Mouse (Mus musculus) heart, embryonic 14.5 days (tissue): Measurements from ENCODE around the gene Gm5737. TPM values are rescaled to one million over a fixed set of nuclear protein-coding genes. Genes with fewer than 3 reads are reported as not detected.

Experiments
- ATAC-seq: fragments of 200-750 bp; cut with Nextera tagmentation; 2 replicates; pipeline ENCODE4 v1.8.0; 2017; ENCODE audit warnings: low read depth, moderate TSS enrichment; ENCODE audit not compliant: insufficient number of reproducible peaks, insufficient read depth, low FRiP score
- H3K27ac ChIP-seq, 2 experiments: fragments of 200-500 bp in 1 of 2; fragments of 300-500 bp in 1 of 2; sonication (generic) in 1 of 2; replicated peaks in 1 of 2; 2 replicates each; pipeline ENCODE4 v1.5.1; 2012 to 2014; ENCODE audit warnings: low read depth in 2 of 2, low read length in 2 of 2, control low read depth in 1 of 2, mild to moderate bottlenecking in 1 of 2, mixed read lengths in 1 of 2; ENCODE audit not compliant: control insufficient read depth in 1 of 2, insufficient read depth in 1 of 2
- H3K27me3 ChIP-seq: fragments of 300-500 bp; sonication (generic); 2 replicates; pipeline ENCODE4 v1.6.1; 2014; ENCODE audit warnings: mild to moderate bottlenecking, low read length, control low read depth; ENCODE audit not compliant: control insufficient read depth, insufficient read depth
- H3K36me3 ChIP-seq: fragments of 300-500 bp; sonication (generic); 2 replicates; pipeline ENCODE4 v1.6.1; 2014; ENCODE audit warnings: mild to moderate bottlenecking, control low read depth, low read length, mixed read lengths; ENCODE audit not compliant: control insufficient read depth, insufficient read depth
- H3K4me1 ChIP-seq, 2 experiments: fragments of 200-500 bp in 1 of 2; fragments of 300-500 bp in 1 of 2; sonication (generic) in 1 of 2; 2 replicates each; pipeline ENCODE4 v1.6.1; 2012 to 2014; ENCODE audit warnings: low read length in 2 of 2, control low read depth in 1 of 2, mixed read lengths in 1 of 2; ENCODE audit not compliant: control insufficient read depth in 2 of 2, insufficient read depth in 2 of 2
- H3K4me2 ChIP-seq: fragments of 300-500 bp; sonication (generic); 2 replicates; pipeline ENCODE4 v1.6.1; 2014; ENCODE audit warnings: mild to moderate bottlenecking, low read length
- H3K4me3 ChIP-seq, 2 experiments: fragments of 200-500 bp in 1 of 2; fragments of 300-500 bp in 1 of 2; sonication (generic) in 1 of 2; 2 replicates each; pipeline ENCODE4 v1.5.1; 2012 to 2014; ENCODE audit warnings: low read length in 2 of 2, mild to moderate bottlenecking in 2 of 2, control low read depth in 1 of 2, low read depth in 1 of 2, moderate library complexity in 1 of 2; ENCODE audit not compliant: control insufficient read depth in 1 of 2, insufficient read depth in 1 of 2
- H3K9ac ChIP-seq: fragments of 300-500 bp; sonication (generic); 2 replicates; pipeline ENCODE4 v1.6.1; 2014; ENCODE audit warnings: mild to moderate bottlenecking, low read length
- H3K9me3 ChIP-seq: fragments of 300-500 bp; sonication (generic); 2 replicates; pipeline ENCODE4 v1.6.1; 2016; ENCODE audit warnings: low read length, control low read depth; ENCODE audit not compliant: control insufficient read depth
- WGBS: fragments of 180-500 bp; shearing (Covaris S2); extraction: QIAGEN DNeasy Blood & Tissue Kit; methylation state at CpG from one replicate; pipeline ENCODE4 v1.1.7; 2014; 5-methylcytosine and 5-hydroxymethylcytosine counted together
- polyA plus RNA-seq: library from polyadenylated mRNA; unstranded; fragments of >200 nt; fragmentation: Nextera tagmentation; extraction: Ambion mirVana; gene quantifications from 2 replicates; pipeline ENCODE4 v1.2.1, GENCODE M21; 2014

The Gm5737 gene
- polyA plus RNA-seq, 1 experiment from 2014 or later, result not detected

DNA sequence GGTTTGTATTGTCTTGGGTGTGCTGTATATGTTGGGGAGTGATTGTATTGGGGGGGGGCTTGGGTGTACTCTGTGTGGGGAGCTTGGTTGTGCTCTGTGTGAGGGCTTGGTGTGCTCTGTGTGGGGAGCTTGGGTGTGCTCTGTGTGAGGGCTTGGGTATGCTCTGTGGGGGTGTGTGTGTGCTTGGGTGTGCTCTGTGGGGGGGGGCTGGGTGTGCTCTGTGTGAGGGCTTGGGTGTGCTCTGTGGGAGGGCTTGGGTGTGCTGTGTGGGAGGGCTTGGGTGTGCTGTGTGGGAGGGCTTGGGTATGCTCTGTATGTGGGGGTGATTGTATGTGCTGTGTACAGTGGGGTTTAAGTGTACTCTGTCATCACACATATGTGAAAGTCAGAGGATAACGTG is 55.6 kb downstream of the Gm5737 start:
- Histone ChIP-seq H3K27ac (no peak overlapping the region), H3K4me1 (peaks cover 33 to 73% of the 10 kb centered on the region in 2 experiments), H3K27me3 (no peaks in the 10 kb centered on the region), H3K9me3 (no peaks in the 10 kb centered on the region), H3K4me2 (no peak overlapping the region), H3K4me3 (no peak overlapping the region), H3K9ac (no peak overlapping the region), H3K36me3 (no peaks in the 10 kb centered on the region)
- ATAC-seq, result no peak
- 82% methylated on average over 1 of the region's 1 CpGs for WGBS

DNA sequence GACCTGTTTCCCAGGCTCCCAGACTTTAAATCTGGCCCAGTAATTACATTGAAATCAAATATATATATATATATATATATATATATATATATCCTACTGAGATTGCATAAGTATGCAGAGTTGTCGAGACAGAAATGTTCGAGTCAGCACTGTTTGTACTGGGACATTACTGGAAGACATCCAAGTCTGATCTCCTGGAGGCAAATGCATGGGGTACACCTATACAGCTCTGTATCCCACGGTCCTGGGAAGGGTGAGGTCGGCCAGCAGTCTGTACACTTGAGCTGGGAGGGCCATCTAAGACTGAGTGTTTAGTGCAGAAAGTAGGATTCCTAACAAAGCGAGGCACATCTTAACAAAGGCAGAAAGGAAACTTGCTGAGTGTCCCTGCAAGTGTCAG is 57.7 kb downstream of the Gm5737 start:
- no peaks in the 10 kb centered on the region for H3K36me3 ChIP-seq
- H3K27me3 ChIP-seq, result no peaks in the 10 kb centered on the region
- H3K4me1 ChIP-seq, result peaks cover 23 to 51% of the 10 kb centered on the region in 2 experiments
- no peaks in the 10 kb centered on the region for H3K9me3 ChIP-seq
- 19% methylated on average over 5 of the region's 5 CpGs for WGBS
- H3K9ac ChIP-seq, result peak overlapping the region; percentile 50; the same call in 1 of the 2 replicates
- peak overlapping the region; percentile 29; the same call in 1 of the 2 replicates for H3K4me2 ChIP-seq
- H3K27ac ChIP-seq, result peak overlapping the region; percentile 56 to 62
- H3K4me3 ChIP-seq, result no peak overlapping the region
- ATAC-seq, result no peak

GRCm38 (mm10) chr7:120870431-120871008 is 58.4 kb downstream of the Gm5737 start:
- 36% methylated on average over 5 of the region's 5 CpGs for WGBS
- Histone ChIP-seq H3K4me3 (no peak overlapping the region), H3K9ac (peak overlapping the region; percentile 31; the same call in 1 of the 2 replicates), H3K4me1 (peaks cover 21 to 50% of the 10 kb centered on the region in 2 experiments), H3K27me3 (no peaks in the 10 kb centered on the region), H3K4me2 (peak overlapping the region; percentile 29; the same call in 1 of the 2 replicates), H3K27ac (peak overlapping the region in 1 of 2 experiments; percentile 56; a peak in 3 of 4 replicates), H3K36me3 (no peaks in the 10 kb centered on the region), H3K9me3 (no peaks in the 10 kb centered on the region)
- no peak for ATAC-seq

DNA sequence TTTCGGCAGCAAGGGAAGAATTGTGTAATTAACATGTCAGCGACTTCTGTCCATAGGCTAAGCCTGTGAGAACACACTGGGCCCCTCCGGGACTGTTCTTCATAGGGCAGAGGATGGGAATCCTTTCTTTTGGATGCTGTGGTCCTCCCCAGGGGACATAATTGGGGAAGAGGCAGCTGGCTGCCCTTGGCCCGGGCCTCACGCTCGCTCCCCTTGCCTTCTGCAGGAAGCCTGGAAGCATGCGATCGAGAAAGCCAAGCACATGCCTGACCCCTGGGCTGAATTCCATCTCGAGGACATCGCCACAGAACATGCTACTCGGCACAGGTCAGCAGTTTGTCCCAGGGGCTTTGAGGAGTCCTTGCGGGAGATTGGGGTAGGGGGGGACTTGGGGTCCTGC is 60.9 kb downstream of the Gm5737 start:
- Histone ChIP-seq H3K27me3 (no peaks in the 10 kb centered on the region), H3K36me3 (no peaks in the 10 kb centered on the region), H3K27ac (no peak overlapping the region), H3K4me1 (peaks cover 15 to 31% of the 10 kb centered on the region in 2 experiments), H3K9ac (no peak overlapping the region), H3K4me3 (no peak overlapping the region), H3K9me3 (no peaks in the 10 kb centered on the region), H3K4me2 (no peak overlapping the region)
- 83% methylated on average over 12 of the region's 12 CpGs for whole genome bisulfite sequencing
- no peak for ATAC-seq

DNA sequence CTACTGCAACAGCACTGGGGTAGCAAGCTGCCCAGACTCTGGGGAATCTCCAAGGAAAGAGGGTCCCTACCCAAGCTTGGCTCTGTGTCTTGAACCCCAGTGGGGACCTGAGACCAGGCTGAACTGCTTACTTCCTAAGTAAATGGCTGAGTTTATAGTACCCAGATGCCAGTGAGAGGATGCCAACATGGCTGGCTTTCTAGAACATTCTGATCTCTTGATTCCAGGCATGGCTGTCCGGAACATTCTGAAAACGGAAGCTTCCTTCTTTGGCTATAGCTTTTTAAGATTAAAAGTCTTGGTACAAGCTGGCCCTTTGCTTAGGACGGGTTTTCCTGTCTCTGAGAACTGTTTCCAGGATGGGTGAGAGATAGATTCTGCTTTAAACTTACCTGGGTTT is 61.9 kb downstream of the Gm5737 start:
- Histone ChIP-seq H3K27me3 (no peaks in the 10 kb centered on the region), H3K9ac (no peak overlapping the region), H3K27ac (no peak overlapping the region), H3K4me2 (no peak overlapping the region), H3K9me3 (no peaks in the 10 kb centered on the region), H3K4me1 (peaks cover 14 to 25% of the 10 kb centered on the region in 2 experiments), H3K36me3 (no peaks in the 10 kb centered on the region), H3K4me3 (no peak overlapping the region)
- WGBS, result 95% methylated on average over 3 of the region's 3 CpGs
- ATAC-seq, result no peak

DNA sequence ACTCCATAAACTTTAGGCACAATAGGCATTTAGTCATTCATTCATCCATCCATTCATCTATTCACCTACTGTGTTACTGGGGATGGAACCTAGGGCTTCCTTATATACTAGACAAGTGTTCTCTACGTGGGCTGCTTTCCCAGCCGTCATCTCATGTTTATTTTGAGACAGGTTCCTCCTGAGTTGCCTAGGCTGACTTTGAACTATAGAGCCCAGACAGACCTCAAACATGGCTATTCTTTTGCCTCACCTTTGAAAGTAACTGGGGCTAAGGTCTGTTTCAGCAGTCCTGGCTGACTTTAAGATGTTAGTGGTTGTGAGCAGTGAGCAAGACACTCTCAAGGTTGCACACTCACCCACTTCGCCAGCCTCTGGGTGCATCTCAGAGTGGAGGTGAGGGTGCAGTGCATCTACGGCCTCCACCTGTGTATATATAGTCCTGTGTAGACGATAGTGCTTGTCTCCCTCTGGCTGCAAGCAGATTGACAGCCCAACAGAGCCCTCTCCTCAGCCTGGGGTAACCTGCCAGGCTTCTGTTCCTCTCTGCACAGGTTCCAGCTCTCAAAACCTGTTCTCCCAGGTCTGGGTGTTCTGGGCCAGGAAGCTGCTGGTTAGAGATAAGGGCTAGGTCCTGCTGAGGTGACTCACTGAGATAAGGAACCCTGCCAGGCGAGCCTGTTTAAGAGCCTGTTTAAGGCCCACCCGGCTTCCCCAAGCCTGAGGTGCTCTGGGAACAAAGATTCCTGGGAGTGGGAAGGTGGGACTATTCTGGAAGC is 62.8 kb downstream of the Gm5737 start:
- Histone ChIP-seq H3K9me3 (no peaks in the 10 kb centered on the region), H3K27ac (no peak overlapping the region), H3K9ac (no peak overlapping the region), H3K4me3 (no peak overlapping the region), H3K4me1 (peaks cover 10 to 16% of the 10 kb centered on the region in 2 experiments), H3K36me3 (0 out of 2 replicates have a peak, but pooled peaks cover 2% of the 10 kb centered on the region), H3K27me3 (no peaks in the 10 kb centered on the region), H3K4me2 (no peak overlapping the region)
- 43% methylated on average over 7 of the region's 7 CpGs for WGBS
- ATAC-seq, result no peak

DNA sequence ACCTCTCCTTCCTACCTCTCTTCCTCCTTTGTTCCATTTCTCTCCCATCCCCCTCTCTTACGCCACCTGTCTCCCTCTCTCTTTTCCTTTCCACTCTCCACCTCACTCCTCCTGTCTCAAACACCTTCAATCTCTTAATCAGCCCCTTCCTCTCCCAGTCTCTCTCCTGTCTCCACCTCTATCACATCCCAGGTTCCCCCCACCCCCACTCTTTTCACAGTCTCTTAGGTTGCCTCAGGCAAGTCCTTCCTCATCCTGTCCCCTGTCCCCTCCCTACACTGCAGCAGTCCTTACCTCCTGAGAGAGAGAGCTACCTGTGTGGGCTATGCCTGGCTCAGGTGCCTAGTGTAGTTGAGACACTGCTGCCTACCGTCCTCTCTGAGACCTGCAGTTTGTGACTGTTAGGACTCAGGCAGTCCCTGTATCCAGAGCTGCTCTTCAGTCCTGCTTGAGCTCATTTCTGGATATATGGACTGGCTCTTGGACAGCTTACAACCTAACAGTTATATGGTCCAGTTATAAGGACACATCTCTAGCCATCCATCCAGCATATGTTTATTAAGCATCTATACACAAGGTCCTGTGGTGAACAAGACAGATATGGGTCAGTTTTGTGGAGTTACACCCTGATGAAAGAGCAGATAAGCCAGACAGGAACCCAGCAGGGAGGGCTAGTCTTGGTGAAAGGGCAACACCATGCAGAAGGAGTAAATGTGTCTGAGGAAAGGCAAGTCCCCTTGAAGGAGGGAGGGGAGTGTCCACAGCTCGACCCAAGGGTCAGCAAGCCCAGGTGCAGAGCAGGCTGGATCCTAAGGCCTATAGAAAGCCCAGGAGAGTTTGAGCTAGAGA is 63.6 kb downstream of the Gm5737 start:
- no peak overlapping the region for H3K4me2 ChIP-seq
- WGBS, result 65% methylated on average over 3 of the region's 3 CpGs

More for the DNA sequence above, 63.6 kb downstream of the Gm5737 start:
- Histone ChIP-seq H3K27me3 (no peaks in the 10 kb centered on the region), H3K4me3 (no peak overlapping the region), H3K4me1 (peaks cover 4 to 8% of the 10 kb centered on the region in 2 experiments), H3K9ac (no peak overlapping the region), H3K36me3 (peaks cover 11% of the 10 kb centered on the region), H3K9me3 (no peaks in the 10 kb centered on the region), H3K27ac (no peak overlapping the region)
- ATAC-seq, result no peak
